Mouse (Mus musculus): ENCODE data around the gene Lgals2. TPM values are rescaled to one million over a fixed set of nuclear protein-coding genes. Genes with fewer than 3 reads are reported as not detected.
A peak's percentile ranks its signal among the peaks of the same experiment; 100 is the strongest.

Gene Lgals2
- total RNA-seq, 2 experiments from 2014 or later = not detected

- intact Hi-C loops (cut with DNase I) = no loop called here
- DNase-seq (ENCODE audit: low spot score in 2 of 2) = no peak
Observed at GRCm38 (mm10) chr15:78830742-78831719, 24.3 kb downstream of the Lgals2 start.

GRCm38 (mm10) chr15:78829636-78830035 is 25.7 kb downstream of the Lgals2 start:
- intact Hi-C loops (cut with DNase I) = loop anchor here (5.0 kb wide), 1 partner anchor 43 kb away; no protein-coding TSS in a partner anchor
- DNase-seq (ENCODE audit: low spot score in 2 of 2) = no peak

GRCm38 (mm10) chr15:78828315-78828714 is 27.0 kb downstream of the Lgals2 start:
- intact Hi-C loops (cut with DNase I) = loop anchor here (5.0 kb wide), 1 partner anchor 44 kb away; no protein-coding TSS in a partner anchor
- DNase-seq (ENCODE audit: low spot score in 2 of 2) = no peak

- intact Hi-C loops (cut with DNase I) = loop anchor here (1.0 to 5.0 kb wide), 2 partner anchors 22 to 46 kb away; no protein-coding TSS in a partner anchor
- peak; percentile 67 to 76 for DNase-seq (ENCODE audit: low spot score in 2 of 2)
Observed at GRCm38 (mm10) chr15:78826213-78827204, 28.8 kb downstream of the Lgals2 start.

- no peak for DNase-seq (ENCODE audit: low spot score in 2 of 2)
- intact Hi-C loops (cut with DNase I) = no loop called here
Observed at GRCm38 (mm10) chr15:78816074-78816391, 39.3 kb downstream of the Lgals2 start.

GRCm38 (mm10) chr15:78815314-78816073 is 39.8 kb downstream of the Lgals2 start:
- intact Hi-C loops (cut with DNase I) = no loop called here
- no peak for DNase-seq (ENCODE audit: low spot score in 2 of 2)

GRCm38 (mm10) chr15:78813603-78814002 is 41.7 kb downstream of the Lgals2 start:
- no peak for DNase-seq (ENCODE audit: low spot score in 2 of 2)
- intact Hi-C loops (cut with DNase I) = no loop called here

- DNase-seq (ENCODE audit: low spot score in 2 of 2) = no peak
- intact Hi-C loops (cut with DNase I) = no loop called here
Observed at GRCm38 (mm10) chr15:78810146-78810545, 45.2 kb downstream of the Lgals2 start.

- no peak for DNase-seq (ENCODE audit: low spot score in 2 of 2)
- intact Hi-C loops (cut with DNase I) = no loop called here
Observed at GRCm38 (mm10) chr15:78809739-78810138, 45.6 kb downstream of the Lgals2 start.

GRCm38 (mm10) chr15:78808980-78809379 is 46.3 kb downstream of the Lgals2 start:
- intact Hi-C loops (cut with DNase I) = no loop called here
- no peak for DNase-seq (ENCODE audit: low spot score in 2 of 2)

- no peak for DNase-seq (ENCODE audit: low spot score in 2 of 2)
- intact Hi-C loops (cut with DNase I) = no loop called here
Observed at GRCm38 (mm10) chr15:78807141-78807540, 48.2 kb downstream of the Lgals2 start.

- intact Hi-C loops (cut with DNase I) = no loop called here
- DNase-seq (ENCODE audit: low spot score in 2 of 2) = no peak
Observed at GRCm38 (mm10) chr15:78806614-78807013, 48.7 kb downstream of the Lgals2 start.

- intact Hi-C loops (cut with DNase I) = no loop called here
- no peak for DNase-seq (ENCODE audit: low spot score in 2 of 2)
Observed at GRCm38 (mm10) chr15:78805351-78805750, 50.0 kb downstream of the Lgals2 start.

- intact Hi-C loops (cut with DNase I) = no loop called here
Observed at GRCm38 (mm10) chr15:78804326-78804725, 51.0 kb downstream of the Lgals2 start.

GRCm38 (mm10) chr15:78803499-78803900 is 51.8 kb downstream of the Lgals2 start:
- no peak for DNase-seq (ENCODE audit: low spot score in 2 of 2)
- intact Hi-C loops (cut with DNase I) = no loop called here

More at GRCm38 (mm10) chr15:78804326-78804725, 51.0 kb downstream of the Lgals2 start:
- DNase-seq (ENCODE audit: low spot score in 2 of 2) = no peak

GRCm38 (mm10) chr15:78802776-78803391 is 52.4 kb downstream of the Lgals2 start, which contains the start of gene Card10:
Card10 (minus strand) TSS chr15:78803042.
- intact Hi-C loops (cut with DNase I) = no loop called here
- no peak for DNase-seq (ENCODE audit: low spot score in 2 of 2)

GRCm38 (mm10) chr15:78801971-78802741 is 53.2 kb downstream of the Lgals2 start:
- intact Hi-C loops (cut with DNase I) = no loop called here
- no peak for DNase-seq (ENCODE audit: low spot score in 2 of 2)

GRCm38 (mm10) chr15:78801571-78801970 is 53.8 kb downstream of the Lgals2 start:
- no peak for DNase-seq (ENCODE audit: low spot score in 2 of 2)
- intact Hi-C loops (cut with DNase I) = no loop called here

All from left cerebral cortex, postnatal 14 days (tissue).